Mouse (Mus musculus) left cerebral cortex, adult 9 months (tissue): ENCODE results near the gene Ano10.

Source experiments
- DNase-seq, 2 experiments: peaks; one replicate each; pipeline ENCODE4 v3.0.0; 2022; ENCODE audit warnings: low spot score in 2 of 2

The Ano10 gene

DNA sequence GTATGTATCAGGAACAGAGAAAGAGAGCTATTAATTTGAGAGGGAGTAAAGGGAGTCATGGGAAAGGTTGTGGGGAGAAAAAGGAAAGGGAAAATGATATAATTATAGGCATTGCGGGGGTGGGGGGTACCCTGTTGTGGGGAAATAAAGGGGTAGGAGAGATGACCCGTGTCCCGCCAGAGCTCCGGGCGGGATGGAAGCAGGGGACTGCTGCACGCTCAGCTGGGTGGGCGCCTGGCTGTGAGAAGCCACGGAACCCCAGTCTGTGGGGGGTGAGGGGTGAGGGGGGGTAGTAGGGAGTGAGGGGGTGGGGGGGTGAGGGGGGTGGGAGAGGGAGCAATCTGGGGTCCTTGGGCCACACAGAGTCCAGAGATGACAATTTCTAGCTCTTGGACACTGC, 167.4 kb downstream of the Ano10 start:
- DNase-seq = no peak
